Mouse (Mus musculus): ENCODE results near the gene Bdkrb2.

Bdkrb2 gene

GRCm38 (mm10) chr12:105562936-105563680, at the start of gene Bdkrb2:
Gene Bdkrb2, plus strand, starts transcription at chr12:105563226.
- DNase-seq (ENCODE audit: low read depth) = no peak

DNA sequence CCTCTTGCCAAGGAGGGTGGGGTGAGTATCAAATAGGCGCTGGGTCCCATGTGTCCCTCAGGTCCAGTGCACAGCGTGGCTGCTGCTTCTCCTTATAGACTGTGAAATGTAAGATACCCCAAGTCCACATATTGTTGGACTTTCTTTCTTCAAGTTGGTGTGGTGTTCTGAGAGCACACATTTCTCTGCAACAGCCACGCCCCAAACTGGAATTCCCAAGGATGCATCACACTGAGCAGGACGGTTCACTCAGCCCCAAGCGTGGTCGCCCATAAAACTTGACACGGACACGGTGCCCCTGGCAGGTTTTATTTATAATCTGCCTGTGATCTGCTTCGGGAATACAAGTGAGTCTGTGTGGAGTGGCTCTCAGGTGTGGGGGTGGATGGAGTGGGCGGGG, 48.9 kb upstream of the Bdkrb2 start:
- no peak for DNase-seq (ENCODE audit: low read depth)

DNA sequence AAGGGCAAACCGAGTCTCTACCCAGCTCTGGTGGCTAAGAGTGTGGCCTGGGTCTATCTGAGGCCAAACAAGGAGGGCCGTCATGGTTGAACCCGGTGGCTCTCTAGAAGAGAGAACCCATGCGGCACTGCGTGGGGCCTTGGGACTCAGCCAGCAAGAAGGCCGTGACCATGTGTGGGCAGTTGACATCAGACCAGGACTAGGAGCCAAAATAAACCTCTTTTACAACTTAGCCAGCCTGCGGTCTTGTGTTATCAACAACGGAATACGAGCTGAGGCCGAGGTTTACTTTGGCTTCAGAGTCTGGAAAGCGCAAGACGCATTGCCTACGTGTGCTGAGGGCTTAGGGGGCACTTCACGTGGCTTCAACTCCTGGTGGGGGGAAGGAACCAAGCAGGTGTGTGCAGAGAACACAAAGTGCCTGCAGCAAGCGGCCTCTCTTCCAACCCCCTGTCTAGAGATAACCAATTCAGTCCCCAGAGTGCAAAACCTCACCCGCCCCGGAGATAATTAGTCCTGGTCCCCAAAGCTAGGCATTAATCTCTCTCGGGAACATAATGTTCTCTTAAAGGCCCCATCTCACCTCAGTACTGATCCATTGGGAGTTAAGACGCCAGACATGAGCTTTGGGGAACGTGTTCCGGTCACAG, 45.9 kb upstream of the Bdkrb2 start:
- no peak for DNase-seq (ENCODE audit: low read depth)

DNA sequence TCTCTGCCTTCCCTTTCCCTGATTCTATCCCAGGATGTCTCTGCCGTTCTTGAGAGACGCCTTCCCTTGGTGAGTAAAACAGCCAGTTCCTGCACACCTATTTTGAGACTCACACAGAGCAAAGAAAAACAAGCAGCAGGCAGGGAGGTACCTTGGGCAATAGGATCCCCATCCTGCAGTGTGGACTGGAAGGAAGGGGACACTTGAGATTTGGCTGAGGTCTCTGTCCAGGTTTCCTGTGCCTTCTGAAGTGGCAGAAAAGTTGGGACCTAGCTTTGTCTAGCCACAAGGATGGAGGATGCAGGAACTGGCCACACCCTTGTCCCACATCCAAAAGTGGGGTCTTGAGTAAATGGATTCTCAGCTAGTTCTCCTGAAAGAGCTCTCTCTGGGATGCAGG, 43.2 kb upstream of the Bdkrb2 start:
- DNase-seq (ENCODE audit: low read depth) = no peak

- DNase-seq (ENCODE audit: low read depth) = no peak
Observed at GRCm38 (mm10) chr12:105521170-105521762, 41.8 kb upstream of the Bdkrb2 start.

GRCm38 (mm10) chr12:105523737-105524136, 39.3 kb upstream of the Bdkrb2 start:
- DNase-seq (ENCODE audit: low read depth) = no peak

DNA sequence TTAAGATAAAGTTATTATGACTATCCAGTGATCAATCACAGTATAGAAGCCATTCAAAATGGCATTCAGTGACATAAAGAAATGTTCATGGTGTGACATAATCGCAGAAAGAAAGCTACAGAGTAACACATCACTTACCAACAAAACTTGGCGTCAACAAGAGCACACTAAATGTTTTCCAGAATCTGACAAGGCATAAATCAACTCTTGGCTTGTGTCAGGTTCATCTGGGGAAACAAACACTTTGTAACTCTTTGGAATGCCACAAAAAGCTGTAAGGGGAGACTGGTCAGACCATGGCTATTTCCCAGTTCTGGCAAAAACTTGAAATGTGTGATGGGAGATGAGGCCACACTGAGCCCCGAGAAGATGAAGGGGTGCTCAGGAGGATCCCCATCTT, 36.8 kb upstream of the Bdkrb2 start:
- DNase-seq (ENCODE audit: low read depth) = no peak

DNA sequence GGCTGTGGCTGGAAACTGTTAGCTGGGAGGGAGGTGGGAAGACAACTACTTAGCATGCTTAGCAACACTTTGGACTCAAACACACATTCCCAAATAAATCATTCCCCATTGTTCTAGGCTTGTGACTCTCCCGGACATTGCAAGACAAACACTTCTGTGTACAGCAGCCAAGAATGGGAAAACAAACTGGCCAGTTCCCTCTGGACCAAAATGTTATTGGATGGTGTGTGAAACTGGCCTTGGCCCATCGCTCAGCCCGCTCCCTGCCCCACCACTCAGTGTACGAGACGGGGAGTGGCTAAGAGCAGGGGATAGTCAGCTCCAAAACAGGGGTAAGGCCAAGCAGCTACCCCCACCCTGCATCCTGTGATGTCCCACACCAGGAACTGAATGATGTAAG, 36.2 kb upstream of the Bdkrb2 start:
- no peak for DNase-seq (ENCODE audit: low read depth)

- no peak for DNase-seq (ENCODE audit: low read depth)
Observed at GRCm38 (mm10) chr12:105529545-105529944, 33.5 kb upstream of the Bdkrb2 start.

DNA sequence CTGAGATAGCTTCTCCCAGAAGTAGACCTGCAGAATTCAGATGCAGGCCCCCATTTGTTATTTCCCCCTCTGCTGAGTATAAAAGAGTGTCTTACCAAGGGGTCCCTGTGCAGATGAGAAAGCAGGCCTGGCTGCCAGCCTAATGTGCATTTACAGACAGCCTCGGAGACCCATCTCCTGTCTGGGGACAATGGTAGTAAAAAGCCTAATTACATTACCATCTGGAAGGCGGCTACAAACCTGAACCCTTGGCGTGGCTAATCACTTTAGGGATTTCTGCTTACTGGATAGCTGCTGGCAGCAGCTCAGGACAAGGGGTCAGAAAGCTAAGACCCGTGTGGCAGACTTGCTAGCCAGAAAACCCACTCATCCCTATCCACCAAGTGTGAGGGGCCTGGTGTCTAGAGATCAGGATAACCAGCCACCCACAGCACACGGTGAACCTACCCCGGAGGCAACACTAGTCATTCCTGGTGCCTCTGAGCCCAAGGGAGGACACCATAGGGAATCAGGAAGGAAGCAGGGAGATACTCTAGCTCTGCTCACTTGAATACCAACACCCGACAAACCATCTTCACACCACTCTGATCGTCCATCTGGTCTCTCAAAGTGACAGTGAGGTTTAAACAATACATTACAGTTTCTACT, 31.2 kb upstream of the Bdkrb2 start:
- no peak for DNase-seq (ENCODE audit: low read depth)

DNA sequence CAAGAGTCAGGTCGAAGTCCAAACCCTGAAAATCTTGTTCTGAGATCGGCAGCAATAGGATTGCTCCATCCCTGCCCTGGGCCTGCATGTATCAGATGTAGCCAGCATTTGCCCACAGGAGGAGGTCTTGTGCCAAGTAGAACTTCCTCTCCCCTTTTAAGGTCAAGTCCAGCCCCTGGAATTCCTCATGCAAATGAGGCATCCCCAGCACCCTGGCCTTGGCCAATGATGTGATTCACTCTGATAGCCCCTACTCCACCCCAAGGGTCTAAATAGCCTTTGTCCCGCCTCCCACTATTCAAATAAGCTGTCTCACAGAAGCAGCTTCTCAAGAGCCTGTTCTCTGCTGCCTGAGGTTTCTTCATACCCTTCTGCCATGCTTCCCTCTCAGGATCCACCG, 28.2 kb upstream of the Bdkrb2 start:
- no peak for DNase-seq (ENCODE audit: low read depth)

DNA sequence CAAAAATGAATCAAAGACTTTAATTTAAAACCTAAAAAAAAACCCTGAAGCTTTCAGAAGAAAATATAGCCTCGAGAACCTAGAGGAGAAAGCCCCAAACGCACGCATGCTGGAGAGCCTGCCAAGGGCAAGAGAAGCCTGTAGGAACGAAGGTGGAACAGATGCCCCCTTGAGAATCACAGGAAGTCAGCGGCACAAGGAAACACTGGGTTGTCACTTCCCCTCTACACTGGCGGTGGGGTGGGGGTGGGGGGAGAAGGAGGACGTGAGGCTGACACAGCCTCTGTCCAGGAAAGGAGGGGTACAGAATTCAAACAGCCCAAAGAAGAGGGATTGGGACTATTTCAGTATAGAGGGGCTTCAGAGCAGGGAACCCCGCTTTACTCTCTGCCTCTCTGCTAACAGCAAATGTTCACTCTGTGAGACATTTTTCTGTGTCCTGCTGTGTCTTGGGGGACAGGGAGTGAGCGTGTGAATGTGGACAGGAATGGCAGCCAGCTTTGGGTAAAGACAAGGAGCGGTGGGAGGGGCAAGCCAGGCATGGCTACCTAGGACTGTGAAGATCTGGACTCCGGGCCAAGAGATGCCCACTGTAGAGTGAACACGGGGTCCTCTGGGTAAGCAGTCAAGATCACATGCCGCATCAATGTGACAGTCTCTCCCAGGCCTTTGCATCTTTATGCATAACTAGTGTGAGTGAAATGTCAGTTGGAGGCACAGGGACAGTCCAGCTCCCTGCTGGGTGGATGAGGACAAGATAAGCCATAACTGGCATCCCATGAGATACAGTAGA, 26.9 kb upstream of the Bdkrb2 start:
- DNase-seq (ENCODE audit: low read depth) = no peak

- no peak for DNase-seq (ENCODE audit: low read depth)
Observed at GRCm38 (mm10) chr12:105537162-105537561, 25.9 kb upstream of the Bdkrb2 start.

- peak; percentile 10 for DNase-seq (ENCODE audit: low read depth)
Observed at GRCm38 (mm10) chr12:105539649-105540048, 23.4 kb upstream of the Bdkrb2 start.

GRCm38 (mm10) chr12:105541590-105542402, 21.2 kb upstream of the Bdkrb2 start:
- no peak for DNase-seq (ENCODE audit: low read depth)

DNA sequence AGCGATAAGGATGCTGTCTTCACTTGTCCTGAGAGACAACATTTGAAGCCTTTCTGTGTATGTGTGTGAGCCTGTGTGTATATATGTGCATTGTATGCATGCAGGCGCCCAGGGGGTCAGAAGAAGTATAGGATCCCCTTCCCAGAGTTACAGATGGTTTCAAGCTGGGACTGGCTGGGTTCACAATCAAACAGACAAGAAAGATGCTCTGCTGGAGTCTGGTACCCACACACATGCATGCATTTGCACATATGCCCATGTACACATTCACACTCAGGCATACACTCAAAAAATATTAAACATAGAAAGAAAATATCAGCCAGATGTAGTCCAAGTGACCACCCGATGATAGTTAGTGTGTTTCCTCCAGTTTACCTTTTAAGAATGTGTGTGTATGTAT, 20.5 kb upstream of the Bdkrb2 start:
- no peak for DNase-seq (ENCODE audit: low read depth)

DNA sequence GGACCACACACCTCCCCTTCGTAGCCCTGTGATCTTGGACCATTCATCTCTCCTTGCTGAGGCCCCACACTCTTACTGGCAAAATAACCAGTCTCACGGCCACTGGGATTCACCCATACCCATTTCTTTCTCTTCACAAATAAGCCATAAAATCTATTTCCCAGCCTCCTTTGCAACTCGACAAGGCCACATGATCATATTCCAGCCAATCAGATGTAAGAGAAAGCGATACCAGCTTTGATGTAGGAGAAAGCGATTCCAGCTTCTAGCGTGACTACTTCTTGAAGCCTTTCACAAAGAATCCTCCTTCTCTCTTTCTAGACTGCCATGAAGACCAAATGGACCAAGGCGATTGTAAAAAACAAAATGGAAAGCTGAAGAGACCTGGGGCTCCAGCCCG, 19.9 kb upstream of the Bdkrb2 start:
- no peak for DNase-seq (ENCODE audit: low read depth)

DNA sequence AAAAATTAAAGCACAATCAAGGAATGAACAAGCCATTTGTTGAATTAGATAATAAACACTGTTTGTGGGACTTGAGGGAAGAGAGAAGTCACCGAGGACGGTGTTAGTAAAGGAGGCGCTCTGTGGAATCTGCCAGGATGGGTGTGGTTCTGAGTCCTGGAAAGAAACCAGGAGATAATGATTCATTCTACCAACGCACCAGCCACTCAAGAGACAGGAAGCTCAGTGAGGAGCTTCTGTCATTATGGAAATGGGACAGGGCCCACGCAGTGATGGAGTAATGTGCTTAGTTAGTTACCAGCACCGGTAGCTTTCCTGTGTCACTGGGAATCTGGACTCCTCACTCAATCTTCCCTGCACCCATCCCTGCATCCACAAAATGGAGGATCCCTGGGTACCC, 19.3 kb upstream of the Bdkrb2 start:
- no peak for DNase-seq (ENCODE audit: low read depth)

DNA sequence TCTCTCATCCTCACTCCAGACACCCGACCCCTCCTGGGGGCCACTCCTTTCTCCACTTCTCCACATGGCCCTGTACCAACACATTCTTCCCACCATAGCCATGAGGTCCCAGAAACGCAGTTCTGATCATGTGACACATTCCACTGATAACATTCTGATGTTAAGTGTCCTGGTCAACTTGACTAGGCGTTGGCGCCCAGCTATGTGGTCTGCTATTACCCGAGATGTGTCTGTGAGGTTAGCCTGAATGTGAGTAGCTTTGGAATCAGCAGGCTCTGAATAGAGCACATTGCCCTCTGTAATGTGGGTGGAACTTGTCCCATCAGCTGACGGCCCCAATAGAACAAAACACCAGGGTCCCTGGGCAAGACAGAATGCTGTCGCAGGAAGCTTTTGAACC, 18.2 kb upstream of the Bdkrb2 start:
- DNase-seq (ENCODE audit: low read depth) = no peak

GRCm38 (mm10) chr12:105545696-105546435, 17.2 kb upstream of the Bdkrb2 start:
- no peak for DNase-seq (ENCODE audit: low read depth)

- no peak for DNase-seq (ENCODE audit: low read depth)
Observed at GRCm38 (mm10) chr12:105546538-105546937, 16.5 kb upstream of the Bdkrb2 start.

All from 416B (cell line).